Mouse (Mus musculus) brain, adult 2 months (tissue): ENCODE measurements at regions not wholly inside any gene's neighbourhood (a gene's known extent, or its start where the extent isn't known, plus 50 kb on each side); places are given as distances from the start of the nearest gene placed in this dataset.
A peak's percentile ranks its signal among the peaks of the same experiment; 100 is the strongest.

ENCODE experiments used
- DNase-seq: peaks from one replicate; pipeline ENCODE4 v3.0.0; 2011; ENCODE audit warnings: low read depth, low spot score

DNA sequence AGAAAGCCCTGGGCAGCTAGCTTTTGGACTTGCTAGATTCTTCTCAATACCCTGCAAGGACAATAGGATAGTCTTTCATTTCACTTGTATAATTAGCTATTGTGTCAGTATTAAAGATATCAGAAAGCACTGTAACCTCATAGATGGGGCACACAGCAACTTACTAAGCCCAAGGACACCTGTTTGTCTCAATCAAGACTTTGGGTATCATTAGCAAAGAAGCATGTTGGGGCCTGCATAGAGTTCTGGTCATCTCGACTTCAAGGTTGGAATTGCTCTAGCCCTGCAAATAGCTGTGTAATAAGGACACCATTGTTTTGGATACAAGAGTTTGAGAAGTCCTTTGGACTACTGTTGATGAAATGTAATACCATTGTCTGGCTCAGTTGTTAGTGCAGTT, 104.6 kb upstream of the Rspo3 start:
- DNase-seq, result no peak

DNA sequence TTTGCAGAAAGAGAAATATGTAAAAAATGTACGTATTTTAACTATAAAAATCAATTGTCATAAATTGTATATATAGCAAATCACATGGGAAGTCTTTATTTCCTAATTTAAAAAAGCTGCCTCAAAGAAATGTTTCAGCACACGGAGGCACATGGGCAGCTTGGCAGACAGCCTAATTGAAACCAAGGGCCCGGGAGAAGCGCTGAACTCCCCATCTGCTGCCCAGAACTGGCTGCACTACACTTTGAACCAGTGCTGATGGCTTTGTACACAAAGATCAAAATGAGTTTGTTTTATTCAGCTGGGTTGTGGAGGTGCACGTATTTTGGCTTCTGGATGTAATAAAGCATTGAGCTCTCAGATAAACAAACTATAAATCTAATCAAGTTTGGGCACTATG, 100.2 kb upstream of the Rspo3 start:
- DNase-seq, result peak; percentile 56

DNA sequence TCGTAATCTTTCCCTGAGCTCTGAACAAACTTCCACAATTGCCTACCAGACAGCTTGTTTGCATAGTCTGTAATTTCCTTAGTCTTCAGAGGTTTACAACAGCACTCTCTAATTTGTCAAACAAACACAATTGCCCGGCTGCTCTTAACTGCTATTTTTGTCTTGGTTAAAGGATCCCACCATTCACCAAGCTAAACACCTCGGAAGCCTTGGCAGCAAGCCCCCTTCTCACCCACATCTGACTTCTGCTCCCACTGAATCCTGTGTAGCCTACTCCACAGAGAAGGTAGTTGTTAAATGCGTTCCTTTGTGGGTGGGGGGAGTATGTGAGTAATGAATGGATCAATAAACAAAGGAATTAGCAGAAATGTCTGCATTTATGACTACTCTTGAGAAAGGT, 59.8 kb upstream of the Rspo3 start:
- DNase-seq, result peak; percentile 45

DNA sequence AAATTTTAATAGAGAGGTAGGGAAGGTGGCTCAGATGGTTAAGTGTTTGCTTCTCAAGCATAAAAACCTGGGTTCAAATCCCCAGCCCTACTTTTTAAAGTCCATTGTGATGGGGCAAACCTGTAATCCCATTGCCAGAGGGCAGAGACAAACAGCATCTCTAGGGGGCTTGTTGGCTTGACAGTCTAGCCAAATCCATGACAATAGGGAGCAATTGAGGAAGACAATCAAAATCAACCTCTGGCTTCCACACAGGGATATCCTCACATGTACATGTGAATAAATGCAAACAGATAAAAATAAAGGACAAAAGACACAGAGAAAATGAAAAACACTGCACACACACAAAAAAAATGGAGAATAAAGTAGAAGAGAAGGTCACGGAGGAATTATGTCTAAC, 59.3 kb upstream of the Rspo3 start:
- no peak for DNase-seq

DNA sequence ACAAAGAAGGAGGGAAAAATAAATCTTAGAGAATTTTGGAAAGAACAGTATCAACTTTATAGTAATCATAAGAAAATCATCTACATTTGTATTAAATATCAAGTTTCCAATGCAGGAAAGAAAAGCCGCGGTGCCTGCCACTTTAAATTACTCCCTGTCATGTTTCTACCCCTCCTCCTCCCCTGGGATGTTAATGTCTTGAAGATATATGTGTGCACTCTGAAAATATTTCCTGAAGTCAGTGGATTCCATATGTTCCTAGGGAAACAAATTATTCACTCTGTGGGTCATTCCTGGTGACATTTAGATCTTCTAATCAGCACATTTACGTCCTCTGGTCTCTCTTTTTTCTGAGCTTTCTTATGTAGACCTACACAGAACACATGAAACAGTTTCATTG, 57.2 kb upstream of the Rspo3 start:
- no peak for DNase-seq

DNA sequence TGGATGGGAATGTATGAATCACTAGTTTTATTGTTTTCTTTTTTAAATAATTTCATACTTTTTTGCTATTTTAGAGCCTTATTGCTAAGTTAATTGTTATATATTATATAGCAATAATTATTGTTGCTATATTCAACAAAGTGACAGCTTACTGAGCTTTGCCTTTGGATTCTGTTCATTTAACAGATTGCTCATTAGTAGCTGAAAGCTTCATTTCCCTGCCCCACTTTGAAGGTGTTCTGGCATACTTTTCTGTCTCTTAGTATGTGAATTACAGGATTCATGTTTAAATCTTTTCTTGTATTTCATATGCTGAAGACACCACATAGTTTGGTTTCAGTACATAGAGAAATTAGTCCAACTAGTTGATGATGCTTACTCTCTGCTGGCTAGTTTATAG, 54.5 kb upstream of the Rspo3 start:
- no peak for DNase-seq

DNA sequence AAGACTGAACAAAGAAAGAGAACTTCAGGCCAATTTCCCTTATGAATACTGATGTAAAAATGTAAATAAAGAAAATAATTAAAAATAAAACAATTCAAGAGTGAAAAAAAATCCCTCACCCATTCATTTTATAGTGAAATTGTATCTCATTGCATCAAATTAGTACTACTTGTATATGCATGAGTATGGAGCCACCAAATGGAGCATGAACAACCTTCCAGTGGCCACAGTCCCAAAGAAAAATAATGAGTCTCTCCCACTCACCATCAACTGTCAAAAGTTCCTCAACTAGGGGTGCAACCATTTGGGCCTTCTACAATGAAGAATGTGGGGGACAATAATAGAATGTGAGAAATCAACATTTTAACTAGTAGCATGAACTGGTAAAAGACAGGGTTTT, 54.1 kb upstream of the Rspo3 start:
- no peak for DNase-seq
